Mouse (Mus musculus) small intestine, adult 2 months (tissue): ENCODE results near the gene Tubgcp6.

ENCODE experiments used
- CTCF ChIP-seq: fragments of 200-500 bp; IDR thresholded peaks from 2 replicates; pipeline ENCODE4 v1.5.1; 2012; ENCODE audit warnings: low read depth, mild to moderate bottlenecking, control low read depth, inconsistent platforms, low read length, moderate library complexity, mixed read lengths; ENCODE audit not compliant: insufficient replicate concordance, insufficient read length; ENCODE audit errors: extremely low read depth
- POLR2A ChIP-seq: fragments of 200-500 bp; IDR thresholded peaks from 2 replicates; pipeline ENCODE4 v1.6.1; 2012; ENCODE audit warnings: low read depth, mild to moderate bottlenecking, control low read depth, inconsistent platforms, low read length, moderate library complexity

GRCm38 (mm10) chr15:89058736-89059135 lies 64.2 kb downstream of the Tubgcp6 start:
- TF ChIP-seq CTCF (no peak), POLR2A (no peak)
